Mouse (Mus musculus) limb, embryonic 12.5 days (tissue): Measurements from ENCODE around the gene Coil. TPM values are rescaled to one million over a fixed set of nuclear protein-coding genes. Genes with fewer than 3 reads are reported as not detected.

Source experiments
- polyA plus RNA-seq: library from polyadenylated mRNA; unstranded; fragments of >200 nt; fragmentation: Nextera tagmentation; extraction: Ambion mirVana; gene quantifications from 2 replicates; pipeline ENCODE4 v1.2.1, GENCODE M21; 2016

Coil gene
- polyA plus RNA-seq, 1 experiment from 2014 or later: 31.7 TPM

Other genes starting within 250 kb of the Coil start
- gene Akap1, start 105.7 kb upstream of the Coil start, polyA plus RNA-seq: 15.3 and 16.7 TPM in 2 replicates
- gene Scpep1, start 14.8 kb upstream of the Coil start, polyA plus RNA-seq: 68.8 and 71.2 TPM in 2 replicates
- gene Elobl, start 3.3 kb upstream of the Coil start, polyA plus RNA-seq: not detected in 2 replicates
- gene Trim25, start 29.1 kb downstream of the Coil start, polyA plus RNA-seq: 4.4 and 4.8 TPM in 2 replicates
- gene Dgke, start 96.6 kb downstream of the Coil start, polyA plus RNA-seq: 5.5 and 6.6 TPM in 2 replicates
- gene Gm525, start 103.6 kb downstream of the Coil start, polyA plus RNA-seq: 0.73 and 0.83 TPM in 2 replicates